Mouse (Mus musculus): ENCODE measurements at regions not wholly inside any gene's neighbourhood (a gene's known extent, or its start where the extent isn't known, plus 50 kb on each side); places are given as distances from the start of the nearest gene placed in this dataset.

- H3K36me3 ChIP-seq (ENCODE audit: control insufficient read depth): no peaks in the 10 kb centered on the region
- H3K4me3 ChIP-seq (replicated peaks): no peak overlapping the region
- H3K4me1 ChIP-seq (ENCODE audit: control insufficient read depth): no peaks in the 10 kb centered on the region
- H3K9me3 ChIP-seq (ENCODE audit: control insufficient read depth, low read length): no peaks in the 10 kb centered on the region
- no peaks in the 10 kb centered on the region for H3K27me3 ChIP-seq (ENCODE audit: control insufficient read depth)
- TF ChIP-seq GATA1 (IDR thresholded peaks at IDR 0.05; ENCODE audit: low read length) (no peak), TAL1 (IDR thresholded peaks at IDR 0.05; ENCODE audit: low read length) (no peak)
These were observed 102.3 kb upstream of the Noct start for GRCm38 (mm10) chr3:51121703-51122540.

- Histone ChIP-seq H3K27me3 (ENCODE audit: control insufficient read depth) (no peaks in the 10 kb centered on the region), H3K4me1 (ENCODE audit: control insufficient read depth) (no peaks in the 10 kb centered on the region), H3K4me3 (replicated peaks) (no peak overlapping the region), H3K9me3 (ENCODE audit: control insufficient read depth, low read length) (no peaks in the 10 kb centered on the region), H3K36me3 (ENCODE audit: control insufficient read depth) (no peaks in the 10 kb centered on the region)
- TF ChIP-seq TAL1 (IDR thresholded peaks at IDR 0.05; ENCODE audit: low read length) (no peak), GATA1 (IDR thresholded peaks at IDR 0.05; ENCODE audit: low read length) (no peak)
These were observed 101.7 kb upstream of the Noct start for GRCm38 (mm10) chr3:51122541-51122935.

- H3K4me3 ChIP-seq (replicated peaks): no peak overlapping the region
- TF ChIP-seq GATA1 (IDR thresholded peaks at IDR 0.05; ENCODE audit: low read length) (no peak), TAL1 (IDR thresholded peaks at IDR 0.05; ENCODE audit: low read length) (no peak)
- H3K36me3 ChIP-seq (ENCODE audit: control insufficient read depth): no peaks in the 10 kb centered on the region
- H3K9me3 ChIP-seq (ENCODE audit: control insufficient read depth, low read length): no peaks in the 10 kb centered on the region
- H3K4me1 ChIP-seq (ENCODE audit: control insufficient read depth): no peaks in the 10 kb centered on the region
- no peaks in the 10 kb centered on the region for H3K27me3 ChIP-seq (ENCODE audit: control insufficient read depth)
These were observed 96.4 kb upstream of the Noct start for GRCm38 (mm10) chr3:51127875-51128274.

- TF ChIP-seq TAL1 (IDR thresholded peaks at IDR 0.05; ENCODE audit: low read length) (no peak), GATA1 (IDR thresholded peaks at IDR 0.05; ENCODE audit: low read length) (no peak)
These were observed 95.6 kb upstream of the Noct start for GRCm38 (mm10) chr3:51128491-51129155.

GRCm38 (mm10) chr3:51130709-51131108 is 93.5 kb upstream of the Noct start:
- Histone ChIP-seq H3K9me3 (ENCODE audit: control insufficient read depth, low read length) (no peaks in the 10 kb centered on the region), H3K27me3 (ENCODE audit: control insufficient read depth) (no peaks in the 10 kb centered on the region), H3K4me3 (replicated peaks) (no peak overlapping the region), H3K4me1 (ENCODE audit: control insufficient read depth) (no peaks in the 10 kb centered on the region), H3K36me3 (ENCODE audit: control insufficient read depth) (no peaks in the 10 kb centered on the region)
- TF ChIP-seq TAL1 (IDR thresholded peaks at IDR 0.05; ENCODE audit: low read length) (no peak), GATA1 (IDR thresholded peaks at IDR 0.05; ENCODE audit: low read length) (no peak)

More at GRCm38 (mm10) chr3:51128491-51129155, 95.6 kb upstream of the Noct start:
- no peaks in the 10 kb centered on the region for H3K27me3 ChIP-seq (ENCODE audit: control insufficient read depth)
- no peak overlapping the region for H3K4me3 ChIP-seq (replicated peaks)
- H3K9me3 ChIP-seq (ENCODE audit: control insufficient read depth, low read length): no peaks in the 10 kb centered on the region
- no peaks in the 10 kb centered on the region for H3K36me3 ChIP-seq (ENCODE audit: control insufficient read depth)
- H3K4me1 ChIP-seq (ENCODE audit: control insufficient read depth): no peaks in the 10 kb centered on the region

- Histone ChIP-seq H3K36me3 (ENCODE audit: control insufficient read depth) (no peaks in the 10 kb centered on the region), H3K27me3 (ENCODE audit: control insufficient read depth) (no peaks in the 10 kb centered on the region), H3K4me1 (ENCODE audit: control insufficient read depth) (no peaks in the 10 kb centered on the region), H3K4me3 (replicated peaks) (no peak overlapping the region), H3K9me3 (ENCODE audit: control insufficient read depth, low read length) (no peaks in the 10 kb centered on the region)
- no peak for TF ChIP-seq TAL1 (IDR thresholded peaks at IDR 0.05; ENCODE audit: low read length)
- TF ChIP-seq GATA1 (IDR thresholded peaks at IDR 0.05; ENCODE audit: low read length): no peak
These were observed 92.9 kb upstream of the Noct start for GRCm38 (mm10) chr3:51131341-51131740.

GRCm38 (mm10) chr3:51132736-51133135 is 91.5 kb upstream of the Noct start:
- Histone ChIP-seq H3K4me3 (replicated peaks) (no peak overlapping the region), H3K27me3 (ENCODE audit: control insufficient read depth) (no peaks in the 10 kb centered on the region), H3K36me3 (ENCODE audit: control insufficient read depth) (no peaks in the 10 kb centered on the region), H3K4me1 (ENCODE audit: control insufficient read depth) (no peaks in the 10 kb centered on the region), H3K9me3 (ENCODE audit: control insufficient read depth, low read length) (no peaks in the 10 kb centered on the region)
- TF ChIP-seq TAL1 (IDR thresholded peaks at IDR 0.05; ENCODE audit: low read length) (no peak), GATA1 (IDR thresholded peaks at IDR 0.05; ENCODE audit: low read length) (no peak)

- Histone ChIP-seq H3K27me3 (ENCODE audit: control insufficient read depth) (no peaks in the 10 kb centered on the region), H3K36me3 (ENCODE audit: control insufficient read depth) (no peaks in the 10 kb centered on the region), H3K4me3 (replicated peaks) (no peak overlapping the region), H3K4me1 (ENCODE audit: control insufficient read depth) (no peaks in the 10 kb centered on the region), H3K9me3 (ENCODE audit: control insufficient read depth, low read length) (no peaks in the 10 kb centered on the region)
- TF ChIP-seq GATA1 (IDR thresholded peaks at IDR 0.05; ENCODE audit: low read length): no peak
- TF ChIP-seq TAL1 (IDR thresholded peaks at IDR 0.05; ENCODE audit: low read length): no peak
These were observed 88.7 kb upstream of the Noct start for GRCm38 (mm10) chr3:51135581-51135980.

- Histone ChIP-seq H3K36me3 (ENCODE audit: control insufficient read depth) (no peaks in the 10 kb centered on the region), H3K4me3 (replicated peaks) (no peak overlapping the region), H3K27me3 (ENCODE audit: control insufficient read depth) (no peaks in the 10 kb centered on the region), H3K4me1 (ENCODE audit: control insufficient read depth) (no peaks in the 10 kb centered on the region), H3K9me3 (ENCODE audit: control insufficient read depth, low read length) (no peaks in the 10 kb centered on the region)
- TF ChIP-seq TAL1 (IDR thresholded peaks at IDR 0.05; ENCODE audit: low read length) (no peak), GATA1 (IDR thresholded peaks at IDR 0.05; ENCODE audit: low read length) (no peak)
These were observed 86.4 kb upstream of the Noct start for GRCm38 (mm10) chr3:51137730-51138312.

Measured in erythroblast, embryonic 14.5 days (primary cell).